Mouse (Mus musculus) right cerebral cortex, postnatal 36 days (tissue): ENCODE measurements around the gene Rilpl1.
"Not testable (repeated sequence)": the region's sequence is repeated elsewhere in the genome, so short reads cannot be mapped to it uniquely, and the experiment has no call there.

Experiments
- DNase-seq, 2 experiments: peaks; one replicate each; pipeline ENCODE4 v3.0.0; 2022; ENCODE audit warnings: low spot score in 2 of 2, mixed read lengths in 1 of 2

Rilpl1 gene

GRCm38 (mm10) chr5:124493455-124493854 is 37.7 kb downstream of the Rilpl1 start:
- DNase-seq, result no peak

GRCm38 (mm10) chr5:124492618-124493017 is 38.6 kb downstream of the Rilpl1 start:
- DNase-seq, result no peak

- DNase-seq, result no peak
Measured at GRCm38 (mm10) chr5:124491732-124492131, 39.5 kb downstream of the Rilpl1 start.

DNA sequence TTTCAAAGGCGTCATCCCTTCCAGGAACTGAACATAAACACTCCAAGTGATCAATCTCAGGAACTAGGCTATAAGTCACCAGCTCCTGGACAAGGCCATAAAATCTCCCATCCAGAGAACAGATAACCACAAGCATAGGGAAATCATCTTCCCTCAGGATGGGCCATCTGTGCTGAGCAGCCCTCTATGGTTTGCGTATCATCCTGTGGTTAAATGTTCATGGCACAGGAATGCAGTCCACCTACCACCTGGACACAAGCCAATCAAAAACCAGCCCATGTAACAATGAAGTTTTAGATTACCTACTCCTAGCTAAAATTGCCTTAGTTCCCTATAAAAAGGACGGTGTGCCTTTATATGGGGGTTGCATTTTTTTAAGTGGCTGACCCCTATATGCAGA is 42.3 kb downstream of the Rilpl1 start:
- DNase-seq, result no peak

DNA sequence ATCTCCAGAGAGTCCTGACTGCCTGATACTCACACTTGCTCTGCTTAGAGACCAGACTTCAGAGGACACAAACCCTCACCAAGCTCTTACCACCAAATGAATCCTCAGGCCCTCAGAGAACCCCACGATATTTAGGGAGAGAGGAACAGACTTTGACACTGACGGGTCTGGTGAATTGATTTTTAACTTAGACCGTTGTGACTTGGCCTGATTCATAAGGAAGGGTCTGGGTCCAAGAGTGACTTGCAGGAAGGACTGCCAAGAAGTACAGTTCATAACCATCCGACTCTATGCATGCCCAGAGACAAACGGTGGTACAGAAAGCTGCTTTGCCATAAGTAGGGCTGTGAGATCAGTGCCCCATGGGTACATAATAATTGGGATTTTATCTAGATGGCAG is 45.5 kb downstream of the Rilpl1 start:
- no peak for DNase-seq

GRCm38 (mm10) chr5:124483655-124484396 is 47.4 kb downstream of the Rilpl1 start:
- no peak for DNase-seq

- DNase-seq, result peak; percentile 80 to 82
Measured at GRCm38 (mm10) chr5:124482966-124483654, 48.1 kb downstream of the Rilpl1 start, which contains the start of gene Snrnp35. Snrnp35 (plus strand) TSS chr5:124483134.

GRCm38 (mm10) chr5:124482436-124482965 is 48.7 kb downstream of the Rilpl1 start:
- DNase-seq, result no peak

- DNase-seq, result no peak
Measured at GRCm38 (mm10) chr5:124481714-124482113, 49.5 kb downstream of the Rilpl1 start.

DNA sequence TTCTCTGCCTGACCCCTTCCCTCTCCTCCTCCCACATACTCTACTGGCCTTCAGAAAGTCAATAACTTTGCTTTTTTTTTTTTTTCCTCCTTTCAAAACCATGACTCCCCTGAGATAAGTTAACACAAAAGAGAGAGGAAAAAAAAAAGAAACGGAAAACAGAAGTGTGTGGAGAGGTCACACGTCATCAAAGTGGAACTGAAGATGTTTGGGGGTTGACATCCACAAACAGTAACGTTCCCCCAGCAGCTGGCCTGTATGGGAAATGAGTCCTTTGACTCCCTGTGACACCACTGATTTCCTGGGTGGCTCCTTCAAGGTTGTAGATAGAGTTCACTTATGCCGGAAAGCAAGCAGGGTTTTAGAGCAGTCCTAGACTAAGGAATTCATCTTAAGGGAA is 51.1 kb downstream of the Rilpl1 start:
- DNase-seq, result no peak

GRCm38 (mm10) chr5:124478873-124479204 is 52.4 kb downstream of the Rilpl1 start:
- no peak for DNase-seq

- no peak for DNase-seq
Measured at GRCm38 (mm10) chr5:124470591-124471171, 60.5 kb downstream of the Rilpl1 start.

DNA sequence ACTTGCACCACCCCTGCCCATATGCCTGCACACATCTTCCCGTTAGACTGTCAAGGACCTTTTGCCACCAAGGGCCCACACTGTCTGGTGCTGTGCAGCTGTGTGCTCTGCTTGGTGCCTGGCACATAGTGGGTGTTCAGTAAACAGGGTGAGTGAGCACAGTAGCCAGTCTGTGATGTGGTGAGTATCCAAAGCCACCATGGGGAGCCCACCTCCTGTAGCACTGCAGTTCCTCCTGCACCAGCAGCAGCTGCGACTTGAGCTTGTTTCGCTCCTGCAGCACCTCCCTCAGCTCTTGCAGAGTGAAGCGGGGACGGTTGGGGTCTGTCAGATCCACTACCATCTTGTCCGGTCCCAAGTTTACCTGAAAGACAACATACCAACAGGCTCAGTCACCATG is 61.7 kb downstream of the Rilpl1 start:
- DNase-seq, result no peak

DNA sequence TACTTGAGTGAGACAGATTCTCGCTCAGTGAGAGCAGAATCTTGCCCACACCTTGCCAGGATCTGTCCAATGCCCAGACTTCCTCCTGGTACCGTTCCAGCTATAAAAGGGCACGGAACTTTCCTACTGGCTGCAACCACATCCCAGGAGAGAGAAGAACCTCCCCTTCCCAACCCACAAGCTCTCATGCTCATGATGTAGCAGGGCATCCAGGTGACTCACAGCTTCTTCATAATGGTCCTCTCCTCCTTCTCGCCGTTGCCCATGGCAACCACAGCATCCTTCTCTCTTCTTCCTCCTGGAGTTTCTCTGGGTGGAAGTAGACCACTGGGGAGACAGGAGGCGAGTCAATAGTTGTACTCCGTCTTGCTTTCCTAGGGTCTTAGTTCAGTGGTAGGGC is 62.8 kb downstream of the Rilpl1 start:
- no peak for DNase-seq

DNA sequence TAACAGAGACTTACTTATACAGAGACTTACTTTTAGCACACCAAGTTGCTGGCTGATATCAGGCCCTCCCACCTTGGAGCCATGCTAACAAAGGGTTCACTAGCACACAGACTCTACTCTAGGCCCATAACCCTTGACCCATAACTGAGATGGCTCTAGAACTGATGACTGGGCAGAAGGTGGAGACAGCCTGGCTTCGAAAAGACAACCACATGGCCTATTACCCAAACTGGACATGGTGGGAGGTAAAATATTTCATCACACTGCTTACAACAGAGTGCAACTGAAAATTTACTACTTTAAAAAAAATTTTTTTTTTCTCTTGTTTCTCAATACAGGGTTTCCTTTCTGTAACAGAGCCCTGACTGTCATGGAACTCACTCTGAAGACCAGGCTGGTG is 63.4 kb downstream of the Rilpl1 start:
- DNase-seq, result no peak

DNA sequence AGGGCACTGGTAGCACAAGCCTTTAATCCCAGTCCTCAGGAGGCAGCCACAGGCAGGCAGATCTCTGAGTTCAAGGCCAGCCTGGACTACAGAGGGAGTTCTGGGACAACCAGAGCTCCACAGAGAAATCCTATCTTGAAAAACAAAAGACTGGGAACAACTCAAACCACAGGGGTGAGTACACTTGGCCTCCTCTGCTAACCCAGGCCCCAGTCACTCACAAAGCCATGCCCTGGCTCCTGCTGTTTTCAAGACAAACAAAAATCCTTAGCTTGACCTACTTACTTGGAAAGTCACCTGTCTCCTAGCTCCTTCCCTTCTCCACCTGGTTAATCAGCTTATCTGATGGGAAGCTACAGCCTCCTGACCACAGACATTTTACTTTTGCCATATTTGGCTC is 66.3 kb downstream of the Rilpl1 start:
- no peak for DNase-seq

GRCm38 (mm10) chr5:124463462-124463861 is 67.7 kb downstream of the Rilpl1 start:
- no peak for DNase-seq

DNA sequence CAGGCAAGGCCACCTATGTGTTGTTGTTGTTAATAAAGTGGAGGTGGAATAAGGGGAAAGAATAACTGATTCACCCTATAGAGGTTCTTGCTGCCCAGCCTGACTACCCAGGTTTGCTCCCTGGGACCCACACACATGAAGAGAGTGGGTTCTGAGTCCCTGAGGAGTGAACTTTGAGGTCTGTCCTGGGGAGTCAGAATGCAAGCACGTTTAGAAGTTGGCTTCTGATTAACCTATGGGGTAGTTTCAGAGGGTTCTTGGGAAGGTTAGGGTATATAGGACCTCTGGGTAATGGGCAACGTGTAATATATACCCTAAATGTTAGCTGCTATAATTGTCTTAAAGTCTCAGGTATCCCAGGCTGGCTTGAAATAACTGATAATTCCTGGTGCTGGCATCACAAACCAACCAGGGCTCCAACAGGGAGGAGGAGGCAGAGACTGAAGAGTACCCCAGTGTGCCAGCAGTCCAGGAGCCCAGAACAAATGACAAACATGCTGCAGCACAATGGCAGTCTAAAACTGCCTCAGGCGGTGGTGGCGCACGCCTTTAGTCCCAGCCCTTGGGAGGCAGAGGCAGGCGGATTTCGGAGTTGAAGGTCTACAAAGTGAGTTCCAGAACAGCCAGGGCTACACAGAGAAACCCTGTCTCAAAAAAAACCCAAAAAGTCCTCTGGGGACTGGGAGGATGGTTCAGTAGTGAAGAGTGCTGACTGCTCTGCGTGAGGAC is 68.7 kb downstream of the Rilpl1 start:
- DNase-seq, result no peak

GRCm38 (mm10) chr5:124460922-124461321 is 70.3 kb downstream of the Rilpl1 start:
- DNase-seq, result not testable (repeated sequence)

GRCm38 (mm10) chr5:124456762-124457161 is 74.4 kb downstream of the Rilpl1 start:
- DNase-seq, result no peak

DNA sequence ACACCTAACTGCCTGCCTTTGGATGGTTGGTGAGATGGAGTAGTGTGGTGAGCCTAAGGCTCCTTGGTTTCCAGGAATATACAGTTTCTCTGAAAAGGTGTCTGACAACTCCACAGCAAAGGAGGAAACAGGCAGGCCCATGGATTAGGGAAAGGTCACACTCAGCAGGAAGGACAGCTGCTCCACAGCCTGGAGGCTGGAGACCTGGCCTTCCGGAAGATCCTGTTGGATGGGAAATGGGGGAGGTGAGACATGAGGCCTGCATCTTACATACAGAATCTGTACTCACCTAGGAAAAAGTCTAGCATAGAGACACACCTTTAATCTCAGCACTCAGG is 77.1 kb downstream of the Rilpl1 start:
- DNase-seq, result no peak
